Mouse (Mus musculus): Measurements from ENCODE around the gene Dip2b.

The Dip2b gene

DNA sequence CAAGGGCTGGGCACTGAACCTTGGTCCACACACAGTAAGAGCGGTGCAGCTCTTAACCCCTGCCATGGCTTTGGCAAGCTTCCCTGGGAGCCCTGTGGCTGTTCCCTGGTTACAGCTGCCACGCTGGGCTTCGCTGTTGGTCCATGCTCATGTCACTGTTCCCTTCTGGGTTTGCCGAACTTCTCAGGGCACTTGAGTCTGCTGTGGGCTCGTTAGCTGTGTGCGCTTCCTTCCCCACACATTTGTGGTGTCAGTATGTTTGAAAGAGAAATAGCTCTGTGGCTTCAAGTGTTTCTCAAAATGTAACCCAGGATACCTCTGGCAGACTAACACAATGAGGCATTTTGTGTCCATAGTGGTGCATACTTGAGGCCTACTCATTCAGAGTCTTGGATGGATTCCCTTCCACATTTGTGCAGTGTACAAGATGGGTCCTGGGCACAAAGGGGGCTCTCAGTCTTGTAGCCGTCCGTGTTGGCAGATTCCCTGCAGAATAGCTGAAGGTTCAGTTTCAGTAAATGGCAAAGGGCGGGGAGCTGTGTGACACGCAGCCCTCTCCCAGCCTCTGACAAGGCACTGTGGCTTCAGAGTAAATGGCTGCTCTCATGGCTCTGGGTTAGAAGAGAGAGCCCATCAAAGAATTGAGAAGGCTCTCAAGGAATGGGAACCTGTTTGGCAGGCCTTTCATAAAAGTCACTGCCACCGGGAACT lies 104.8 kb downstream of the Dip2b start:
- DNase-seq: no peak

DNA sequence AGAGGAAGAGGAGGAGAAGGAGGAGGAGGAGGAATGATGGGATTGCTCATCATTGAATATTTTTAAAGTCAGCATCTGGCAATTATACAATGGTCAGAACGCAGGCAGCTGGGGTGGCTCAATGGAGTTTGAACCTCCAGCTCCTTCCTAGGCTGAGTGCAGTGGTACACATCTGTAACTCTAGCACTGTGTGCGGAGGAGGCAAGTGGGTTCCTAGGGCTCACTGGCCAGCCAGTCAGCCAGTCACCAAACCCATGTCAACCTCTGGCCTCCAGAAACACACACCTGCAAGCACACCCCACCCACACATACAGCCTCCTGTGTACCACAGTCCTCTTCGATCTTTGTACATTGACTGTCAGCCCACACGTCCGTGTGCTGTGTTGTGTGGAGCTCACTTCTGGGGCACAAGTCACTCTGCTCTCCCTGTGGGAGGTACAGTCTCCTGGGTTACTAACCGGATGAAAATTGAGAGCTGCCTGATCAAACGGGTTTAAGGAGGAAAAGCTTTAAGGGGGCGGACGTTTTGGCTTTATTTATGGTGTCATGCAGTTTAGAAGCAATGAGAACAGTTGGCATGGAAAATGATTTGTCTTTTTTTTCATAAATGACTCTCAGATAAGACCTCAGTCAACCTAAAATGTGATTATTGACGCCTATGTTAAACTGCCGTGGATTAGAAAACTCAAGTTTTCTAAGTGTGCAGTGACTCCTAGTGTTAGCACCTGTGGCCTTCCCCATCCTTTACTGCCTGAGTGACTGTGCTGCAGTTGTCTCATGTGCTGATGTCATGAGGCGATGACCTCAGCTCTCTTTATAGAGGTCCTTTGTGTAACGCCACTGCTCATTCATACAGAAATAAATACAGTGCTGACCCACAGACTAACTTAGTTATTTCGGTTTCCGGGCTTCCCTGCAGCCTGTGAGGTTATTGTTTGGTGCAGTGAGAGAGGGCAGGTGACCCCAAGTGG lies 106.7 kb downstream of the Dip2b start:
- DNase-seq: no peak

DNA sequence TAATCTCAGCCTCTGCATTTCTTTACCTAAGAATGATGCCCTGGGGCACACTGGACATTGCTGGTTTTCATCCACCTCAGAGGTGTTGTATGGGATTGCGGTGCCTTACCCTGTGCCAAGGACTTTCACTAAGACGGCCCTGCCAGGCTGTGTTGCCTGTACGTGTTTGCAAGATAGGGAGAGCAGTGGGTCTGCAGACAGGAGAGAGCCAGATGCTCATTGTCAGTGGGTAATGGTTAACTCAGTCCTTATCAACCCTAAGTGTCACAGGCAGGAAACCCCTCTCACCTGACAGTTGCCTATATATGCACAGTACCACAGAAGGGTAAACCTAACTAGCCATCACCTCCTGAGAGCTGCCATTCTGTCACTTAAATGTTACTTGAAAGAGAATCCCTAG lies 107.5 kb downstream of the Dip2b start:
- no peak for DNase-seq

DNA sequence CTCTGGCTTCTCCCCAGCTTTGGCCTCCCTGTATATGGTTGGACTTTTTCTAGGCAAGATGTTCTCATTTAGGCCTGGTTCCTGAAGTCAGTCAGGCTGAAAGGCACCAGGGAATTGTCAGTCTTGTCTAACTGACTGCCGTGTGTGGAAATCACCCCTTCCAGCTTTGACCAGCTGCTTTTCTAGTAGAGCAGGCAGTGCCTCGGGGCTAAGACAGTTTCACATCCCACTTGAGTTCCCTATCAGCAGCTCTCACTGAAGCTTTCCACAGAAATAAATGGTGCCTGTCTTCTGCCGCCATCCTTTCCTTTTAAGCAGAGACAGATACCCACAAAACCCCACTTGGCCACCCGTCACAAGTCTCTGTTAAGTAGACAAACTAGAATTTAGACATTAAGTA lies 112.1 kb downstream of the Dip2b start:
- DNase-seq: no peak

DNA sequence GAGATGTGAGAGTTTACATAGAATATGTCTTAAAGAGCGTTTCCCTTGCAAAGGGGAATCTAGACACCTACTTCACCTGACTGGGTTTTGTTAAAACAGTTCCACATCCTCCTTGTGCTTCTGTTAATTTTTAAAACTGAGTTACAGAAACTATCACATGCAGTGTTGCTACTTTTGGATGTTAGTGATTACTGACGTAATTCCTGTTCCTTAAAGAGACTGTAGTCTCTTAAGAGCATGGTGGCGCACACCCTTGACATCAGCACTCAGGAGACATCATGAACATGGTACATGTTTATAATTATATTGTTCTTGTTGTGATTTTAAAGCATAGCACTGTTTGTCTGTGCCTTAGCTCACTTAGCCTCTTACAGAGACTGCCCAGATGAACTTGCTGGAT lies 113.9 kb downstream of the Dip2b start:
- no peak for DNase-seq

DNA sequence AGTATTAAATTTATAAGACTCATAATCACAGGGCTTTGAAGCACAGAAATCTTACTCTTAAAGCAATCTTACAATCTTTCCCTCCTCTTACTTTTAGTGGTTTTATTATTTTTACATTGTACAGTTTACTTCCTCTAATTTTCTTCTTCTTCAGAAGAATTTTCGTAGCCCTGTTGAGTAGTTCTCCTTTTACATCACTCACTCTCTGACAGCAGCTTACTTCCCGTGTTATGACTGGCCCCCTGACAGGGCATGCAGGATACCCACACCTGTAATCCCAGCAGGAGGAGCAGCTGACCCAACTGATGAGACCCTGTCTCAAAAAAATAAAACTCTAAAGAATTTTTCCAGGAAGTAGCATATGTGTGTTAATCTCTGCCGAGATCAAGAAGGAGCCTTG lies 114.6 kb downstream of the Dip2b start:
- DNase-seq: no peak

DNA sequence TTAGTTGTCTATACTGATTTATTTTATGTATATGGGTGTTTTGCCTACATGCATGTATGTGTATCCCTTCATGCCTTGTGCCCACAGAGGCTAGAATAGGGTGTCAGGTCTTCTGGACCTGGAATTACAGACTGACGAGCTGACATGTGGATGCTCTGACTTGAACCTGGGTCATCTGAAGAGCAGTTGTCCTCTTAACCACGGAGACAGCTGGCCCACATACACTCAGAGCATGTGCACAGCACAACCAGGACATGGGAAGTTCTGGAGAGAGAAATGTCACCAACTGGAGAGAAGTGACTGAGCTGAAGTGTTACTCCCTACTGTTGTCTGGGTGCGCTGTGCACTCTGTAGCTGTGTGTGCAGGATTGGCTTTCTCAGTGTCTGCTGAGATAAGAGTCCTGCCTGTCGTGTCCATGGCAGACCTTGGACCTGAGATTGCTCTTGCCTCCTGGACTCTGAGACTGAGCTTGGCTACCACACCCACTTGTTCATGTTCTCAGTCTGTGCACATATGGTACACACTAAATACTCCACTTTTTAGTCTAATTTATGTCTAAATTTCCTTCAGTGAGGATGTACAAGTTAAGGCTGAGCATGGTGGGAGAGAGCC lies 117.7 kb downstream of the Dip2b start:
- DNase-seq: no peak

DNA sequence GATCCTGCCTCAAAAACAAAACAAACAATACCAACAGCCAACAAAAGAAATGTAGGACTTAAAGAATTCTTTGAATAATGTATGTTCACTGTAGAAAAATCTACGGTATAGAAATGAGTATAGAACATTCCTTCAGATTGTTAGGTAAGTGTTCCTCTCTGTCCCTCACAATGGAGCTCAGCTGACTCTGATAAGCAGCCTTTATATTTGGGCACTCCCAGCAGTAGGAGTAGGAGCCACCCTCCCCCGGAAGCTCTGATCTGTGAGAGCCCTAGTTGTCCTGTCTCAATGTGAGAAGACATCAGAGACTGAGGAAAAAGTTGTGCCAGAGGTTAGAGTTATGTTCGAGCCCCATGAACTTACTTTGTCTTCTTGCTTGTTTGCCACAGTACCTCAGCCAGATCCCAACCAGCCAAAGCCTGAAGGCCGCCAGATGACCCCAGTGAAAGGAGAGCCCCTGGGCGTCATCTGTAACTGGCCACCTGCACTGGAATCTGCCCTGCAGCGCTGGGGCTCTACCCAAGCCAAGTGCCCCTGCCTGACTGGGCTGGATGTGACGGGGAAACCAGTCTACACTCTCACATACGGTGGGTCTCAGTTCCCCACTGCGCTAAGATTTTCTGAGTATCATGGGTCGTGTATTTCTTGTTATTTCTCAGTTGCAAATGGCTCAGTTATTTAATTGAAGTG lies 118.5 kb downstream of the Dip2b start:
- no peak for DNase-seq

DNA sequence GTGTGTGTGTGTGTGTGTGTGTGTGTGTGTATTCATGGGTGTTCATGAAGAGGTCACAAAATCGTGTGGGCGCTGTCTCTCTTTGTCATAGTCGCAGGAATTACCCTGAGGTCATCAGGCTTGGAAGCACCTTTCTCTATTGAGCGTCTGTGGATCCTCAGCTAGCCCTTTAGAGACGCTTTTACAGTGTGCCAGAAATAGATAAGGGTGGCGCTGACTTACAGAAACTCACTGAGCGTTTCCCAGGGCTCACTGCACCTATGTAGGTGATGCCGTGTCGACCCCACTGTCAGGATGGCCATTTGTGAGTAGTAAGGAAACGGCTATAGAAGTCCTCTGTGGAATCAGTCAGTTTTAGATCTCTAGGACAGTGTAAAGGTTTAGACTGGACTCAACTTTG lies 120.5 kb downstream of the Dip2b start:
- DNase-seq: no peak

DNA sequence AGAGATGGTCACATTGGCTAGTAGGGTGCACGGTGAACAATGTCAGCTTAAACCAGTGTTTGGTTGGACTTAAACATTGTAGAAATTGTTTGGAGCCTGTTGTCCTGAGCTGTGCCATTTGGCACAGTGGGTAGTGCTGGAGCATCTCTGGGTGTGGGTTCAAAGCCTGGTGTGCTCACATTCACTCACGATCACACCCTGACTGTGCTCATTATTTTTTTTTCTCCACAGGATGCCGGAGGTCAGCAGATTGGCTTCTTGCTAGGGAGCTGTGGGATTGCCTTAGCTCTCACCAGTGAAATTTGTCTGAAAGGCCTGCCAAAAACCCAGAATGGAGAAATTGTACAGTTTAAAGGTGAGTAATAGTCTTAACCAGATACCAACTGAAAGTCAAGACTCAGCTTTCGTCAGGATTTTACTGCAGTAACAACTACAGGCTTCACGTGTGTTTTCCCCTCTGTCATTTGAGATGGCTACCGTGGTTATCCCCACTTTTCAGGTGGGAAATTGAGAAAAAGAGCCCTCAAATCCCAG lies 123.3 kb downstream of the Dip2b start:
- DNase-seq: no peak

DNA sequence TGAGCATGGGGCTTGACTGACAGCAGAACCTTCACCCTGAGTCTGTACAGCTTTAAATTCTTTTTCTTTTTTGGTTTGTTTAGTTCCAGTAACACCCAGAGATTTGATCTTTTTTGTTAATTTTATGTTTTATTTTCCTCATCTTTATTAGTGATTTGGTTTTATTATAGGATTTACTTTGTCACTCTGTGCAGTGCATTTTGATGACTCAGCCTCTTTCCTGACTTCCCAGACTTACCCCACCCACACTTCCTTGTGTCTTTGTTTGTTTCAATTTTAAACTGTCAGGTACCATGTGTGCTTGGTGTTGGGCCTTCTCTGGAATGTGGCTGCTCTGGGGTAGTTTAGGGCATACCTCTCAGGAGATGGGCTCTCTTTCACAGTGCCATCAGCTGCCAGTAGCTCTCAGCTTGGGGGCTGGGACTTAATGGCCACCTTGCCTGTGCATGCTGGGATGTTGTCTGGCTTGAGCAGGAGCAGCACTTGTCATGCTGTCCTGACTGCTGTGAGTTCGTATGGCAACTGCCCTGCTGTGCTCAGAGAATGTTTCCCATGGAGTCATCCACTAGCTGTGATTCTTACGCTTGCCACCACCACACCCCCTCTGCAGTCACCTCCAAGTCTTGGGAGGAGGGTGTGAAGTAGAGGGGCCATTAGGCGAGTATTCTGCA lies 125.1 kb downstream of the Dip2b start:
- DNase-seq: no peak

DNA sequence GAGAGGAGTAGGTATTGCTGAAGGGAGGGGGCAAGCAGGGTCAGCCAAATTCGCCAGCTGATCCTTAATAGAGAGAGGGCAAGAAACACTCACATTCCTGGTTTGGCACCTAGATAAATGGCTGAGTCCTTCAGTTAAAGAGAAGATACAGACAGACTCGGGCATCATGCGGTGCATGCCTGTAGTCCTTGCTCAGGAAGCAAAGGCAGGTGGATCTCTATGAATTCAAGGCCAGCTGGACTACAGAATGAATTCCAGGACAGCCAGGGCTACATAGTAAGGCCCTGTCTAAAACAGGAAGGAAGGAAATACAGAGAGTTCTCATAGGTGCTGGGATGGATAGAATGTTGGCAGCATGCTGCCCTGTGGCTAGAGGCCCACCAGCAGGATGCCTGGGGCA lies 128.0 kb downstream of the Dip2b start:
- no peak for DNase-seq

DNA sequence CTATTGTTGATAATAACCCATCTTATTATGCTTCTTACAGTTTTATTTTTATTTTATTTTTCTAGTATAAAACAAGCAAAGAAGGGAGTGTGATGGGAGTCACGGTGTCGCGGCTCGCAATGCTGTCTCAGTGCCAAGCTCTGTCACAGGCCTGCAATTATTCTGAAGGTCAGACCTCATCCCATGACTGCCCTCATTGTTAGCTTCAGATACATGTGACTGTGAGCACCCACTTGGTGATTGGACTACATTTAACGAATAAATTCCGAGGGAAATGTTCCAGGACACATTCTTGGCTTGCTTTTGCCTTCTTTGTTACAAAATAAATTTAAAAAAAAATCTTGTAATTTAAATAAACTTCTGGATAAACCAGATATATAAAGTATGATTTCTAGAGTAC lies 129.3 kb downstream of the Dip2b start:
- DNase-seq: peak; percentile 19

DNA sequence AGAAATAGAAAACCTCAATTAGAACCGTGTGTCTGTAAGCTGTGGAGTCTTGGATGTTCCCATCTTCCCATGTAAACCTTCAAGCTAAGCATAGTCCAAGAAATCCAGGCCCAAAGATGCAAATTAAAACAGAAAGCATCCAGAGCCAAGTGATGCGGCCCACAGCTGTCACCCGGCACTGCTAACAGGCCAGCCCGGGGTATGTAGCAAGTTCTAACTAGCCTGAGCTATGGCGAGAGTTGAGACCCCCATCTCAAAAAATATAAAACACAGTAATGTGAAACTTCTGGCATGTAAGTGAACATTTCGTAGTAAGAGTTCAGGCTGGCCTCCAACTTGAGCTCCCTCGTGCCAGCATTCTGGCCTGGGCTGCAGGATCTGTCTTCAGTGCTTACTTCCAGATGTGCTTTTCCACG lies 129.7 kb downstream of the Dip2b start:
- no peak for DNase-seq

DNA sequence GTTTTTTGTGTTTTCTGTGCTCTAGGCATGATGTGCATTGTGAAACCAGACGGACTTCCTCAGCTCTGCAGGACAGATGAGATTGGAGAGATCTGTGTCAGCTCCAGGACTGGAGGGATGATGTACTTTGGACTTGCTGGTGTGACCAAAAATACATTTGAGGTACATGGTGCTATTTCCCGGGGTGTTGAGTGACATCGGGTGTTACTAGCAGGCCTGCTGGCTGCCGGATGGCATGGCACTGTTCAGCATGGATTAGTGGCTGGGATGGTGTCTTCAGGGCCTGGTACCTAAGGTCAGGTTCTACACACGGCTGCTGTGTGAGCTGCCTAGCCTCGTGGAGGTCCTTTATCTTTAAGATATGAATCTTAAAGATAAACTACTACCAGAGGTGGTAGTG lies 136.7 kb downstream of the Dip2b start:
- DNase-seq: no peak

DNA sequence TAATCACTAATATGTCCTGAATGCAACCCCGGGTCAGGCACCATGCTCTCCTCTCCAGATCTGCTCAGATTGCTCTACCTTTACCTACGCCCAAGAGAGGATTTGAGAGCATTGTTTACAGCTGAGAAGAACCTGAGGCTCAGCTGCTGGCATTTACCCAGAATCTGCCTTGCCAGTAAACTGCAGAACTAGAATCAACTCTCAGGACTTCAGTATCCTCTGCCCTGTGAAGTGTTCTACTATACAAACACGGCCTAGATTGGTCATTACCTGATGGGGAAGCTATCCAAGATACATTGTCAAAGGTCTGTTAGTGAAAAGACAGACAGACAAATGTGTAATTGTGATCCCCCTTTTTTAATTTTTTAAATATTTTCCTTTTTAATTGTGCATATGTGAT lies 138.7 kb downstream of the Dip2b start:
- peak; percentile 41 for DNase-seq

DNA sequence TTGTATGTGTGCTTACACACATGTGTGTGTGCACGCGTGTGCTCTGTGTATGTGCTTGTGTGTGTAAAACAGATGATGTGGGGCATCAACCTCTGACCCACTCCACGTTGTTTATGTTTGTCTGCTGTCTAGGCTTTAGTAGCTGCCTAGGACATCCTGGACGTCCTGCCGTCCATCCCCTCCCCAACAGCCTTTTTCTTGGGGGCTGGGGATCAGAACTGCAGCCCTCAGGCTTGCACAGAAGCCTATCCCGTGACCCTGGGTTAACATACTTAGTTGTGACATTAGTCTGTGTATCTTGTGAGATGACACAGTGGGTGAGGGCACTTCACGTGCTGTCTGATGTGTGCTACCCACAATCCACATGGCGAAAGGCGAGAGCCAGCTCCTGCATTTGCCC lies 139.1 kb downstream of the Dip2b start:
- no peak for DNase-seq

DNA sequence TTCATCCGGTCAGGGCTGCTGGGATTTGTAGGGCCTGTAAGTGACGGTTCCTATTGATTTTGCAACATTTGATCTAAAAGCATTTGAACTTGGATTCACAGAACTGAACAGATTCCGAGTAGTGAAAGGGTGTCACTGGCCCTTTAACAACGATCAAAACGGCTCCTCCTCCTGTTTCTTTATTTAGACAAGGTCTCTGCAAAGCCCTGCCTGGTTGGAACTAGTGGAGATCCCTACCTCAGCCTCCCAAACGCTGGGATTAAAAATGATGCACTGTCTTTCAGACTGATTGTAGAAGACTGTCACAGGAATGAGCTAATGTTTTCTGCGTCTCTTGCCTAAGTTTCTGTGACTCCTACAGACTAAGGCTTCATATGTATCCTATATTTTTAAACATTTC lies 140.0 kb downstream of the Dip2b start:
- no peak for DNase-seq

DNA sequence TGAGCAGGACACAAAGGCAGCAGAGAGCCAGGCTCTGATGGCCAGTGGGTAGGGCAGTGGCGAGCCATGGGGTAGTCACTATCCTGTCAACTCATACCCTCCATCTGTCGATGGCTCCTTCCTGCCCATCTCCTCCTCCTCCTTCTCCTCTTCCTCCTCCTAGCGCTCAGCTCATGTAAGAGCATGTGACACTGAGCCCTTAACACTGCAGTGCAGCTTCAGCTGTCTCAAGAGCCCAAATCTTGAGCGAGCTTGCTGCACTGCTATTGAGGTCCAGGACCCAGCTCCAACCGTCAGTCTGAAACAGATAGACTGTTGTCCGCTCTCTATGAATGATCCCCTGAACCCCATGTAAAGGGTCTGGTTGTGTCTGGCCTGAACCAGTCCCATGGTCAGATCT lies 141.2 kb downstream of the Dip2b start:
- no peak for DNase-seq

DNA sequence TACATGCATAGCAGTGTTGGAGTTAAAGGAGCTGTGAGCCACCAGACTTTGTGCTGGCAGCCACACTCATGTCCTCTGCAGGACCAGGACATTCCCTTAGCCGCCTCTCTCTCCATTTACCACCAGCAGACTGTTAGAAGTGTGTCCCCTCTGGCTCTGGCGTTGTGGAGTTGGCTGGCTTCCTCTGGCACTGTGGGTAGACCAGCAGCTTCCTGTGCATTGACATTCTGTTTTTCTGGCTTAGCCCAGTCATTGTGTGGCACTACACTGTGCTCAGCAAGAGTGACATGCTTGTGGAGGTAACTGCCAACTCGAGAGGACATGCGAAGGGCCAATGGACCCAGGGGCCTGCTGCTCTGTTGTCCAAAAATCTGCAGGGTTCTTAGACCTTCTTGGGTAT lies 141.8 kb downstream of the Dip2b start:
- no peak for DNase-seq

DNA sequence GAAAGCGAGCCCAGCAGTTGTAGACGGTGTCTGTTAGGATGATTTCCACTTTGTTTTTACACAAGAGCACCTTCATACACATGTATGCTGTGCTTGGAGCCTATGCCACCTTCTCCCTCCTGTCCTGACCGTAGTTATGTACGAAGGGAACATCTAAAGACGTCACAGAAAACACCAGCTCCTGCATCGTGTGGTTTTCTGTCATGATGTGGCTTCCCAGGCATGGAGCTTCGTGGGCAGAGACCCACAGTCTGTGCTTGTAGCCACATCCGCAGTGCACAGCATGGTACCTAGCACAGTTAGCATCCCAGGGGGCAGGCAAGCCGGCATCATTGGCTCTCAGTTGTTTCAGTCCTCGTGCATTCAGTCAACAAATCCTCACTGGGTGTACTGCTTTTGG lies 143.4 kb downstream of the Dip2b start:
- no peak for DNase-seq

DNA sequence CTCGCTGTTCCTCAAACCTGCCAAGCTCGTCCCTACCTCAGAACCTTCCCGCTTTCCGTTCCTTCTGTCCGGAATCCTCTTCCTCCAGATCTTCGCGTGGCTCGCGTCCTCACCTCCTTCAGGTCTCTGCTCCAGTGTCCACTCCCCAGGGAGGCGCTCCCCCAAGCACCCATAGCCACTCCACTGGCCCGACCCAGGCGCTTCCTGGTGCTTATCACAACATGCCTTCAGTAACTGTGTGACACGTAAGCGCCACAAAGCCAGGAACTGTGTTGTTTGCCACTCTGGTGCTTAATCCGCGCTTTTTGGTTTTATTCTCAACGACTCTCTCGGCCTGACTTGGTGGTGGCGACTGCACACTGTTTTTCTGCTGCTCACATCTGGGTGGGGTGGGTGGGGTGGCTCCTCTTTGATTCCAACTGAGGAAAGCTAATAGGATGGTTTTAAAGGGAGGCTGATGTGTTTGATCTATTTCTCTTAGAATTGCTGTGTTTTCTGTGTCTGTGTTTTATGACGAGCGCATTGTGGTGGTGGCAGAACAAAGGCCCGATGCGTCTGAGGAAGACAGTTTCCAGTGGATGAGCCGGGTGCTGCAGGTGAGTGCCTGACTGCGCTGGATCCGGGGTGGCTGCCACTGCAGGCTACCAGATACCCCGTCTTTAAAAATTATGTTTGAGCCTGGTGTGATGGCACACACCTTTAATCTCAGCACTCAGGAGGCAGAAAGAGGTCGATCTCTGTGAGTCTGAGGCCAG lies 144.2 kb downstream of the Dip2b start:
- no peak for DNase-seq
